Mouse (Mus musculus): ENCODE data around the gene AF366264. TPM values are rescaled to one million over a fixed set of nuclear protein-coding genes. Genes with fewer than 3 reads are reported as not detected.
"Not testable (repeated sequence)": the region's sequence is repeated elsewhere in the genome, so short reads cannot be mapped to it uniquely, and the experiment has no call there.

AF366264 gene
- not detected in 2 replicates for polyA plus RNA-seq (2012; rRNA removed)

GRCm38 (mm10) chr8:13838289-13838688 lies at the start of gene AF366264:
Gene AF366264, minus strand, starts transcription at chr8:13838389.
- WGBS = 89% methylated on average over 5 of the region's 5 CpGs
- DNase-seq (ENCODE audit: low read depth, low spot score) = not testable (repeated sequence)

- 77% methylated on average over 1 of the region's 1 CpGs for WGBS
- not testable (repeated sequence) for DNase-seq (ENCODE audit: low read depth, low spot score)
Observed at GRCm38 (mm10) chr8:13843286-13843685, 5.1 kb upstream of the AF366264 start.

DNA sequence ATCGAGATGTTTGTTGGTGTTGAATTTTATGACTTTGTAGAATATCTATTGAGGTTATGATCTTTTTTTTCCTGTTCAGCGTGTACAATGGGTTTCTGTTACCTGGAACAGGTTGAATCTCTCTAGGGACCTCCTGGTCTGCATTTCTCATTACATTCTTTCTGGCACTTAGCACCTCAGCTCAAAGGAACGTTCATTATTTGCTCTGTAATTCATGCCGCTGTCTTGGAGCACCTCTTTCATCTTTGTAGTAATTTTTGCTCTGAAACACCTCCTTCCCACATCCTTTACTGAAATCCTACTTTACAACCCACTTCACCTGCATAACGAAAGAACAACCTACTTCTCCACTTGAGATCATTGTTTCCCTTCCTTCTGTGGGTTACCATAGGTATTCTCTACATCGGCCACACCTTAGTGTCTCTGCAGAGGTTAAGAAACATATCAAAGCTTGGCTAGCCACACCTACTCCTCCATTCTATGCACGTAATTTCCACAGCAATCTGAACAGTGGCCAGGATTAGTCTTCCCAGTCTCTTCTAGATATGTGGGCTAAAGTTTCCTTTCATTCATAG lies 9.5 kb downstream of the AF366264 start:
- WGBS = 38% methylated on average over 7 of the region's 7 CpGs

DNA sequence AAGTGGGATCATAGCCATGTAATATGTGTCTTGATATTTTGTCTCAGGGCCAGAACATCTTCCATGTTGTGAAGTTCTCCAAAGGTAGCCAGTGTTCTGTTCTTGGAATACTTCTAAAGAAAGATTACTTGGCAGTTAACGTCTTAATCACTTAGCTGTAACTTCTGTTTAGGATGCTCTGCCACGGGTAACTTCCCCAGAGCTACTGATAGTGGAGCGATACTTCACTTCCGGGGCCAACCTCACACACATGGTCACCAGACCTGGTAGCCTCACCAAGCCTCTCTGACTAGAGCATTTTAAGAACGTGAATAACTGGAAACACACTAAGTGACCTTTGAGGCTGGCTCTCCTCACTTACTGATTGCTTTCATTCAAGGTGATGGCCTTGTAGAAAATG lies 38.6 kb downstream of the AF366264 start:
- DNase-seq (ENCODE audit: low read depth, low spot score) = no peak
- WGBS = 92% methylated on average over 5 of the region's 5 CpGs

More for the DNA sequence above, 9.5 kb downstream of the AF366264 start:
- no peak for DNase-seq (ENCODE audit: low read depth, low spot score)

GRCm38 (mm10) chr8:13797676-13798075 lies 40.5 kb downstream of the AF366264 start:
- peak; percentile 43 for DNase-seq (ENCODE audit: low read depth, low spot score)
- 57% methylated on average over 5 of the region's 5 CpGs for WGBS

DNA sequence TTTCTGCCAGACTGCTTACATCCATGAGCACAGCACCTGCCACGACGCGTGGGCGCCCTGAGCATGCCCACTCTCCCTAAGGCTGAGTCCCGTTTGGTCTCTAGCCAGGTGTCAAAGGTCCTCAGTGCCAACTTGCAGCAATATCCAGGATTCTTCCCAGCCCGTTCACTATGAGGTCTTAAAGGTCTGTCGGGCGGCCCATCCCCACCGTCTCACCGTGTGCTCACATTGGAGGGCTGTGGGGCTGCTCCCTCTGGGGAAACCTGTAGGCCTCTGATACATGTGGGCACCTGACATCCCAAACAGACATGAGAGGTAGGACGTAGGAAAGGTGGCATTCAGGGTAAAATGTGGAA lies 44.5 kb downstream of the AF366264 start:
- no peak for DNase-seq (ENCODE audit: low read depth, low spot score)
- WGBS = 43% methylated on average over 11 of the region's 11 CpGs

DNA sequence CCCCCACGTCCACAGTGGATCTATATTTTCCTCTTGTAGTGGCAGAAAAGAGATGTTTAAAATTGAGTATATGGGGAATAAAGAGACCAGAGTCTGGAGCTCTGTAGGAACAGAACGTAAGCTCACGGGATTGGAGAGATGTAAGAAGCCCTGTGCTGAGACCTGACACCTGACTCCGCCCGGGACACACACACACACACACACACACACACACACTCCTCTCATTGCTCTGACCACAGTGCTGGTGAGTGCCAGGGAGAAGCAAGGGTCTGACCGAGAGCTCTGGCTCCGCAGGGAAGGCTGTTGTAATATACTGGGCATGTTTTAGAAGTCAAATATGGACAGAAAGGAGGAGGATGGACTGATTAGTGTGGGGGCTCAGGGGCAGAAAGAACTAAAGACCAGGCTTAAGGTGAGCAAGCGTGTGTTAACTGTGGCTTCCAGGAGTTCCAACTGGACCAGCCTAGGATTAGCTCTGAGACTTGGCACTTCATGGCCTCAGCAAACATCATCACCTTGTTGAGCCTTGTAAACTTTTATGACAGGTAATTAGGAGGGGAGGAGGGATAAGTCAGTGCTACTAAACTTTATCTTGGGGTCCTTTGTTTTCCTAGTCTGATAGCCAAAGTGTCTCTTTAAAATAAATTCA lies 45.0 kb downstream of the AF366264 start:
- DNase-seq (ENCODE audit: low read depth, low spot score) = peak; percentile 81
- 39% methylated on average over 8 of the region's 8 CpGs for WGBS

DNA sequence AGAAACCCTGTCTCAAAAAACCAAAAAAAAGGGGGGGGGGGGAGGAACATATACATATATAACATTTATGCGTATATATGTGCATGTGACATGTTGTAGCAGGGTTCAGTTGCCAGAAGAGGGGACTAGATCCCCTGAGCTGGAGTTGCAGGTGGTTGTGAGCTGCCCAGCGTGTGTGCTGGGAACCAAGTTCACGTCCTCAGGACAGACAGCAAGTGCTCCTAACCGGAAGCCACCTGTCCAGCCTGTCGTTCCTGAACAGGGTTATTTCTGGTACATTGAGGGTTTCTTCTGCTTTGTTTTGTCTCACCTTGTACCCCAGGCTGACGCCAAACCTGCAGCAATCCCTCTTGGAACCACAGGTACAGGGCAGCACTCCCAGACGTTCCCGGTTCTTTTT lies 48.6 kb downstream of the AF366264 start:
- DNase-seq (ENCODE audit: low read depth, low spot score) = no peak
- WGBS = 95% methylated on average over 8 of the region's 8 CpGs

DNA sequence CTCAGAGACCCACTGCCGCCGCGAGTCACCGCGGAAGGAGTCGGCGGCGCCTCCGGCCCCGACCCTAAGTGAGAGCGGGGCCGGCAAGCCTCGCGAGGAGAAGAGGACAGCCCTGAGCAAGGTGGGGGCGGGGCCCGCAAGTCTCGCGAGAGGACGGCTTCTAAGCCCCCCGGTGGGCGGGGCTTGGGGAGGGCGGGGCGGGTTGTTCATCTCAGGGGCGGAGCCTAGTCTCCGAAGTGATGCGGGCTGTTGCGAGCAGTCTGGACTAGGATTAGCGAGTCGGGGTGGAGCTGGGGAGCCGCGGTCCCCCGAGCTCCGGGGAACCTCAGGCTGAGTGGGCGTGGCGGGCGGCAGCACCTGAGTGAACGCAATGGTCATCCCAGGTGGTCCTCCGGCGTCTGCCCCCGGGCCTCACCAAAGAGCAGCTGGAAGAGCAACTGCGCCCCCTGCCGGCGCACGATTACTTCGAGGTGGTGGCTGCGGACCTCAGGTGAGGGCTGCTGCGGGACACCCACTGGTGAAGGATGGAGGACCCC lies 52.4 kb downstream of the AF366264 start:
- DNase-seq (ENCODE audit: low read depth, low spot score) = peak; percentile 81
- WGBS = under 1% methylated on average over 43 of the region's 47 CpGs

DNA sequence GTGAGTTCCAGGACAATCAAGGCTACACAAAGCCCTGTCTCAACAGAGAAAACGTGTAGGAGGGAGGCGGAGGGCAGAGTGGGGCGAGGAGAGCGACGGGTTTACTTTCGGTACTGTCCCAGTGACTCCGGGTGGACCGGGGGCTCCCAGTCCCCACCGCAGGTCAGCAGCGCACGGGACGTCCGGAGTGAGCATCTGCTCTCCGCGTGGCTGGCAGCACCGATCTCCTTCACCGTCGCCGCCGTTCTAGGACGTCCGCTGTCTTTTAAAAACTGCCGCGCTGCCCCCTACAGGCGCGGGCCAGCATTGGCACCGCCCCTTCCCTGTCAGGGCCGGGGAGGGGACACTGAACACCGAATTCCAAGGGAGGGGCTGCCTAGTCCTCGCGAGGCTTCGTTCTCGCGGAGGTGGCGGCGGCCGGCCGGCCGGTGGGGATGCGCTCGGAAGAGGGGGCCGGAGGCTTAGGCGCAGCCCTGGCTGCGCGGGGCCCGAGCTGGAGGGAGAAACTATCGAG lies 52.9 kb downstream of the AF366264 start, which contains the start of gene Upf3a:
Upf3a (plus strand) TSS at position 366 of the 514 bp plus-strand sequence.
- peak; percentile 79 for DNase-seq (ENCODE audit: low read depth, low spot score)
- 1% methylated on average over 47 of the region's 47 CpGs for WGBS

Other genes with a start within 250 kb of the AF366264 start
- gene Rasa3, start 160.8 kb downstream of the AF366264 start, polyA plus RNA-seq (2012; rRNA removed) = 20.5 and 24.6 TPM in 2 replicates
- 0.12 and 0.15 TPM in 2 replicates for gene Cfap97d2, start 132.5 kb downstream of the AF366264 start, polyA plus RNA-seq (2012; rRNA removed)
- gene Cdc16, start 80.7 kb downstream of the AF366264 start, polyA plus RNA-seq (2012; rRNA removed) = 20.7 and 25.2 TPM in 2 replicates
- gene Upf3a, start 52.8 kb downstream of the AF366264 start, polyA plus RNA-seq (2012; rRNA removed) = 5.4 and 7.0 TPM in 2 replicates
- gene Champ1, start 31.3 kb upstream of the AF366264 start, polyA plus RNA-seq (2012; rRNA removed) = 5.3 and 7.5 TPM in 2 replicates
- 15.1 and 18.1 TPM in 2 replicates for gene Coprs, start 51.9 kb upstream of the AF366264 start, polyA plus RNA-seq (2012; rRNA removed)